Mouse (Mus musculus) MEL (cell line): ENCODE results near the gene Mrnip. TPM values are rescaled to one million over a fixed set of nuclear protein-coding genes. Genes with fewer than 3 reads are reported as not detected.

ENCODE experiments used
- DNase-seq: peaks from one replicate; pipeline ENCODE4 v3.0.0; 2011; ENCODE audit warnings: low read depth, low spot score
- H3K27ac ChIP-seq: 2 replicates; pipeline ENCODE4 v1.5.1; 2012; ENCODE audit warnings: low read depth, mild to moderate bottlenecking, control low read depth, low read length, moderate library complexity; ENCODE audit not compliant: control insufficient read depth
- H3K27me3 ChIP-seq, 2 experiments: fragments of 150-350 bp in 1 of 2; sonication (generic) in 1 of 2; 2 replicates each; pipeline ENCODE4 v1.6.1; 2012; ENCODE audit warnings: low read length in 2 of 2, mild to moderate bottlenecking in 2 of 2, improper control_type of control experiment in 1 of 2, moderate library complexity in 1 of 2; ENCODE audit not compliant: insufficient read depth in 2 of 2, control insufficient read depth in 1 of 2
- H3K36me3 ChIP-seq, 2 experiments: 2 replicates each; pipeline ENCODE4 v1.6.1; 2012 to 2014; ENCODE audit warnings: low read length in 2 of 2, improper control_type of control experiment in 1 of 2, inconsistent platforms in 1 of 2, mild to moderate bottlenecking in 1 of 2; ENCODE audit not compliant: insufficient read depth in 2 of 2, control insufficient read depth in 1 of 2
- H3K4me1 ChIP-seq, 2 experiments: fragments of 150-350 bp in 1 of 2; sonication (generic) in 1 of 2; 2 replicates each; pipeline ENCODE4 v1.6.1; 2012; ENCODE audit warnings: low read length in 2 of 2, improper control_type of control experiment in 1 of 2, mild to moderate bottlenecking in 1 of 2; ENCODE audit not compliant: insufficient read depth in 2 of 2, control insufficient read depth in 1 of 2
- H3K4me3 ChIP-seq, 2 experiments: fragments of 150-350 bp in 1 of 2; sonication (generic) in 1 of 2; 2 replicates each; pipeline ENCODE4 v1.5.1; 2012; ENCODE audit warnings: low read depth in 2 of 2, low read length in 2 of 2, mild to moderate bottlenecking in 2 of 2, moderate library complexity in 2 of 2, control low read depth in 1 of 2, improper control_type of control experiment in 1 of 2; ENCODE audit not compliant: control insufficient read depth in 1 of 2, insufficient read depth in 1 of 2
- H3K79me2 ChIP-seq: 2 replicates; pipeline ENCODE4 v1.6.1; 2012; ENCODE audit warnings: mild to moderate bottlenecking, low read length, moderate library complexity; ENCODE audit not compliant: control insufficient read depth, poor library complexity, insufficient read depth
- H3K9ac ChIP-seq: 2 replicates; pipeline ENCODE4 v1.6.1; 2012; ENCODE audit warnings: low read depth, mild to moderate bottlenecking, control low read depth, low read length, moderate library complexity; ENCODE audit not compliant: control insufficient read depth, poor library complexity, severe bottlenecking
- H3K9me3 ChIP-seq: fragments of 150-350 bp; sonication (generic); replicated peaks from 2 replicates; pipeline ENCODE4 v1.6.1; 2012; ENCODE audit warnings: mild to moderate bottlenecking, low read length, improper control_type of control experiment, moderate library complexity; ENCODE audit not compliant: insufficient read depth
- CHD1 ChIP-seq: IDR thresholded peaks from 2 replicates; pipeline ENCODE4 v1.6.1; 2012; ENCODE audit warnings: low read depth, mild to moderate bottlenecking, inconsistent platforms, low read length, improper control_type of control experiment
- EP300 ChIP-seq, 2 experiments: IDR thresholded peaks; 2 replicates each; pipeline ENCODE4 v1.6.1; 2011; ENCODE audit warnings: improper control_type of control experiment in 2 of 2, low read length in 2 of 2, low read depth in 1 of 2, mild to moderate bottlenecking in 1 of 2
- ETS1 ChIP-seq: IDR thresholded peaks from 2 replicates; pipeline ENCODE4 v1.6.1; 2012; ENCODE audit warnings: low read depth, mild to moderate bottlenecking, inconsistent platforms, low read length, improper control_type of control experiment, moderate library complexity
- GABPA ChIP-seq: IDR thresholded peaks from 2 replicates; pipeline ENCODE4 v1.6.1; 2012; ENCODE audit warnings: low read depth, mild to moderate bottlenecking, inconsistent platforms, low read length, improper control_type of control experiment, moderate library complexity
- HCFC1 ChIP-seq: IDR thresholded peaks from 2 replicates; pipeline ENCODE4 v1.6.1; 2012; ENCODE audit warnings: low read depth, mild to moderate bottlenecking, inconsistent platforms, low read length, improper control_type of control experiment, moderate library complexity
- JUND ChIP-seq: IDR thresholded peaks from 2 replicates; pipeline ENCODE4 v1.6.1; 2011; ENCODE audit warnings: low read depth, mild to moderate bottlenecking, improper control_type of control experiment, low read length
- MAFK ChIP-seq: IDR thresholded peaks from 2 replicates; pipeline ENCODE4 v1.6.1; 2011; ENCODE audit warnings: low read depth, mild to moderate bottlenecking, low read length, improper control_type of control experiment, borderline replicate concordance
- MAZ ChIP-seq: IDR thresholded peaks from 2 replicates; pipeline ENCODE4 v1.6.1; 2012; ENCODE audit warnings: low read depth, mild to moderate bottlenecking, inconsistent platforms, low read length, improper control_type of control experiment
- MYB ChIP-seq: IDR thresholded peaks from 2 replicates; pipeline ENCODE4 v1.6.1; 2011; ENCODE audit warnings: mild to moderate bottlenecking, low read depth, low read length, improper control_type of control experiment
- RCOR1 ChIP-seq: IDR thresholded peaks from 2 replicates; pipeline ENCODE4 v1.6.1; 2012; ENCODE audit warnings: low read depth, mild to moderate bottlenecking, inconsistent platforms, low read length, improper control_type of control experiment
- TAL1 ChIP-seq: IDR thresholded peaks from 2 replicates; pipeline ENCODE4 v1.6.1; 2012; ENCODE audit warnings: mild to moderate bottlenecking, inconsistent platforms, low read length, moderate library complexity, mixed read lengths
- UBTF ChIP-seq: IDR thresholded peaks from 2 replicates; pipeline ENCODE4 v1.6.1; 2012; ENCODE audit warnings: low read depth, mild to moderate bottlenecking, inconsistent platforms, low read length, improper control_type of control experiment, moderate library complexity, borderline replicate concordance; ENCODE audit not compliant: insufficient read depth
- USF1 ChIP-seq: IDR thresholded peaks from 2 replicates; pipeline ENCODE4 v1.6.1; 2014; ENCODE audit warnings: low read depth, mild to moderate bottlenecking, inconsistent platforms, low read length, improper control_type of control experiment, moderate library complexity
- ZC3H11A ChIP-seq: IDR thresholded peaks from 2 replicates; pipeline ENCODE4 v1.6.1; 2012; ENCODE audit warnings: low read depth, mild to moderate bottlenecking, inconsistent platforms, low read length, improper control_type of control experiment
- ZKSCAN1 ChIP-seq: IDR thresholded peaks from 2 replicates; pipeline ENCODE4 v1.6.1; 2012; ENCODE audit warnings: low read depth, mild to moderate bottlenecking, inconsistent platforms, low read length, improper control_type of control experiment, moderate library complexity
- ZMIZ1 ChIP-seq: IDR thresholded peaks from 2 replicates; pipeline ENCODE4 v1.6.1; 2012; ENCODE audit warnings: low read depth, mild to moderate bottlenecking, inconsistent platforms, low read length, improper control_type of control experiment, moderate library complexity
- ZNF384 ChIP-seq: IDR thresholded peaks from 2 replicates; pipeline ENCODE4 v1.6.1; 2012; ENCODE audit warnings: low read depth, mild to moderate bottlenecking, inconsistent platforms, low read length, improper control_type of control experiment
- polyA plus RNA-seq, 2 experiments: library from polyadenylated mRNA; stranded (reverse) in 1 of 2; unstranded in 1 of 2; fragments of >175 nt in 1 of 2; fragments of >200 nt in 1 of 2; gene quantifications; 2 replicates each; pipeline versions ENCODE4 v1.2.1 to v1.2.4; 2012; ENCODE audit warnings: low replicate concordance in 2 of 2, low read depth in 1 of 2; ENCODE audit not compliant: insufficient read length in 2 of 2, insufficient read depth in 1 of 2, missing spikeins in 1 of 2
- total RNA-seq: library from RNA; depleted of rRNA; stranded (reverse); fragments of 300-350 nt; gene quantifications from 2 replicates; pipeline ENCODE4 v1.2.3, GENCODE M21; 2012

The Mrnip gene
- total and polyA plus RNA-seq, 3 experiments: 8.6 to 10.6 TPM; not detected in 1

DNA sequence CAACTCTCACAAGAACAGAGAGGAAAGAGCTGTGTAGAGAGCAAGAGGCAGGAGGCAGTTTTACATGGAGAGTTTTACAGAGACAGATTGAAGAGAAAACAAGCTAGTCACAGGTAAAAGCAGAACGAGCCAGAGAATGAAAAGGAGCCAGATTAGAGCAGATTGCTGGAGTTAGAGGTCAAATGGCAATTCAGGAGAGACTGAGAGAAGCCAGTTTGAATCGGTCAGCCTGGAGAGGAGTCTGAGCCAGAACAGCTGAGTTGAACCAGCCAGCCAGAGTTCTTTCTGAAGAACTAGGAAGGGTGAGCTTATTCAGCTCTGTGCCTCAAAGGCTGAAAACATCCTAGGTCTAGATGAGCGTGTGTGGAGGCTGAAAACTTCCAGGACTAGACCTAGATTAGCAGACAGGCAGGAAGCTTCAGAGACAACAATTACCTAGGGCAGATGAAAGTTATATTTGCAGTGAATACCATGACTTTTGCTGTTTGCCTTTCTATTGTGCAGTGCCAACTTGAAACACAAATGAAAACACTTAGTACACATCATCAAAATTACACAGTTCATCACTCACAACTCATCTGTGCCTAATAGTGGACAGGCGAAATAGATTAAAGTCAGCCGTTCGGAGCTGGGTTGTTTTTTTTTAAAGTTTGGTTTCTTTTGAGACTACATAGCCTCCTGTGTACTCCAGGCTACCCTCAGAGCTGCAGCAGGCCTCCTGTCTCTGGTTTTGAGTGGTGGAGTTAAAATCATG is 6.4 kb downstream of the Mrnip start:
- peaks cover 12 to 13% of the 10 kb centered on the region in 2 experiments for H3K4me1 ChIP-seq
- H3K79me2 ChIP-seq: no peaks in the 10 kb centered on the region
- H3K9me3 ChIP-seq: no peaks in the 10 kb centered on the region
- H3K4me3 ChIP-seq: no peak overlapping the region
- no peak overlapping the region for H3K27ac ChIP-seq
- H3K9ac ChIP-seq: no peak overlapping the region
- TF ChIP-seq MAFK: no peak
- TF ChIP-seq EP300 (IDR thresholded peaks at IDR 0.05; ENCODE audit: low read depth in 1 of 2, low read length in 2 of 2): no peak
- TF ChIP-seq HCFC1: no peak
- no peak for TF ChIP-seq ZMIZ1
- no peak for TF ChIP-seq USF1
- TF ChIP-seq MAZ: no peak
- TF ChIP-seq ETS1: no peak
- no peak for TF ChIP-seq CHD1
- no peak for TF ChIP-seq TAL1
- no peak for TF ChIP-seq JUND
- TF ChIP-seq RCOR1: no peak
- no peak for TF ChIP-seq ZC3H11A
- TF ChIP-seq UBTF: no peak
- TF ChIP-seq MYB: no peak
- TF ChIP-seq ZKSCAN1: no peak
- TF ChIP-seq, all 39 proteins: peak for 0
- peaks cover 0 to 5% of the 10 kb centered on the region in 2 experiments; a peak in 2 of 4 replicates for H3K36me3 ChIP-seq
- H3K27me3 ChIP-seq: no peaks in the 10 kb centered on the region
- DNase-seq: no peak

DNA sequence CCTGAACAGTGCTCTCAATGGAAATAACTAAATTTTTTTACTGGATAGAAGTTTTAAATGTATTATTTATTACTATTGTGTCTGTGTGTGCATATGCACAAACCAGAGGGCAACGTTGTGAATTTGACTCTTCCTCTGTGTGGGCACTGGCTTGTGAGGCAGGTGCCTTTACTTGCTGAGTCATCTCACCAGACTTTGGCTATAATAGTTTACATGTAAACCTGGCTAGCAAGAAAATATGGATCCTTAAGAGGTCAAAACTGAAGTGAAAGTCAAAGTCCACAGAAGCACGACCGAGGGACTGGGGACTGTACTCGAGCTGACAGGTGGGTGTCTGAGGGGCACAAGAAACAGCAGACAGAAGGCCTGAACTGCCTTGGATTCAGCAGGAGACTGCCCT is 8.5 kb downstream of the Mrnip start:
- H3K27me3 ChIP-seq: no peaks in the 10 kb centered on the region
- no peaks in the 10 kb centered on the region for H3K9me3 ChIP-seq
- H3K4me3 ChIP-seq: no peak overlapping the region
- TF ChIP-seq GABPA: peak; percentile 42; the same call in 1 of the 2 replicates
- 0 out of 4 replicates have a peak, but pooled peaks of 1 of the 2 experiments have one; percentile 19 for TF ChIP-seq EP300 (IDR thresholded peaks at IDR 0.05; ENCODE audit: low read depth in 1 of 2, low read length in 2 of 2)
- no peak for TF ChIP-seq ZNF384
- no peak for DNase-seq
- H3K4me1 ChIP-seq: peaks cover 9 to 12% of the 10 kb centered on the region in 2 experiments
- H3K9ac ChIP-seq: no peak overlapping the region
- no peaks in the 10 kb centered on the region for H3K79me2 ChIP-seq
- no peak overlapping the region for H3K27ac ChIP-seq
- peaks cover 0 to 2% of the 10 kb centered on the region in 2 experiments; a peak in 1 of 4 replicates for H3K36me3 ChIP-seq
